Mouse (Mus musculus): Measurements from ENCODE around the gene Sox10.

Gene Sox10

GRCm38 (mm10) chr15:79162822-79163221, 2.2 kb downstream of the Sox10 start:
- no peak for DNase-seq (ENCODE audit: extremely low read depth, insufficient read length, low spot score)

GRCm38 (mm10) chr15:79162301-79162700, 2.7 kb downstream of the Sox10 start:
- DNase-seq (ENCODE audit: extremely low read depth, insufficient read length, low spot score), result no peak

- DNase-seq (ENCODE audit: extremely low read depth, insufficient read length, low spot score), result no peak
These were observed 9.5 kb downstream of the Sox10 start for GRCm38 (mm10) chr15:79155572-79155971.

GRCm38 (mm10) chr15:79152709-79153108, 12.3 kb downstream of the Sox10 start:
- no peak for DNase-seq (ENCODE audit: extremely low read depth, insufficient read length, low spot score)

- no peak for DNase-seq (ENCODE audit: extremely low read depth, insufficient read length, low spot score)
These were observed 13.2 kb downstream of the Sox10 start for GRCm38 (mm10) chr15:79151881-79152280.

GRCm38 (mm10) chr15:79148533-79148932, 16.5 kb downstream of the Sox10 start:
- peak; percentile 58 for DNase-seq (ENCODE audit: extremely low read depth, insufficient read length, low spot score)

DNA sequence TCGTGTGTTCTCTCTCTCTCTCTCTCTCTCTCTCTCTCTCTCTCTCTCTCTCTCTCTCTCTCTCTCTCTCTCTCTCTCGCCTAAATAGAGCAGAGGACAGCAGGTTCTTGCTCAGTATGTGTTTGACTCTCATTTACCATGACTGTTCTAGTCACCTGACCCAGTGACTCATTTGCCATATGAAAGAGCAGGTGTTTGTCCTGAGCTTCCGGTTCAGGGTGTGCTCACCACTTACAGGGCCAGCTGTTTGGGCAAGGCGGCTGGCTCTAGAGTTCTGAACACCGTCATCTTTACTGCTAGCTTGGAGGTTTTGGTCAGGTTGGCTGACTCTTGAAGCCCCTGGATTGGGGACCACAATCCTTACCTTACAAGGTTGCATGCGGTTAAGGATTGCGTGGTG, 19.5 kb downstream of the Sox10 start:
- DNase-seq (ENCODE audit: extremely low read depth, insufficient read length, low spot score), result no peak

GRCm38 (mm10) chr15:79144021-79144420, 21.0 kb downstream of the Sox10 start:
- no peak for DNase-seq (ENCODE audit: extremely low read depth, insufficient read length, low spot score)

DNA sequence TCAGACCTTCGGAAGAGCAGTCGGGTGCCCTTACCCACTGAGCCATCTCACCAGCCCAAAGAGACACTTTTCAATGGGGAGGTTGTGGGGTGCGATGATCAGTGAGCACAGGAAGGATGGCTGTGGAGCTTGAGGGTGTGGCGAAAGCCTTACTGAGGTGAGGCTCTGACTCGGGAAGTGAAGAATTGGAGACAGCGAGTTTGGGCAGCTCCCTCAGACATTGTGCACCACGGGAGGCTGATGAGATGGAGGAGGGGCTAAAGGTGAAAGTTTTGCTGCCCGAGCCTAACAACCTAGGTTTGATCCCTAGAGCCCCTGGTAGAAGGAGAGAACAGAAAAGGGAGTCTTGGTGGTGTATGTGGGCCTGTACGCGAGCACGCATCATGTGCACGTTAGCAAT, 21.7 kb downstream of the Sox10 start:
- no peak for DNase-seq (ENCODE audit: extremely low read depth, insufficient read length, low spot score)

DNA sequence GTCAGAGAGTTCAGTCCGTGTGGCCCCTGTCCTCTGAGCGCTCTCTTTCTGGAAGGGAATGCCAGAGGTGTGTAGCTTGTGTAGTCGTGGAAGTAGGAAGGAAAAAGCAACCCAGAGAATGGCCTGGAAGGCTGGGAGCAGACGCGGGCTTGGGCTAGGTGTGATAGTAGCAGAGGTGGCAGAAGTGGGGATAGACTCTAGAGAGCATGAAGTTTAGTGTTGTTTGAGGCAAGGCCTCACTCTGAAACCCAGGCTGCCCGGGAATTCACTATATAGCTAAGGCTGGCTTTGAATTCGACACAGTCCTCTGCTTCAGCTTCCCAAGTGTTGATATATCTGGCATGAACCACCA, 23.5 kb downstream of the Sox10 start:
- no peak for DNase-seq (ENCODE audit: extremely low read depth, insufficient read length, low spot score)

GRCm38 (mm10) chr15:79140866-79141565, 24.0 kb downstream of the Sox10 start, which contains the start of the genes Polr2f and 1700088E04Rik:
Gene Polr2f, plus strand, starts transcription at chr15:79141009.
Gene 1700088E04Rik, minus strand, starts transcription at chr15:79141253.
- DNase-seq (ENCODE audit: extremely low read depth, insufficient read length, low spot score), result peak; percentile 92

DNA sequence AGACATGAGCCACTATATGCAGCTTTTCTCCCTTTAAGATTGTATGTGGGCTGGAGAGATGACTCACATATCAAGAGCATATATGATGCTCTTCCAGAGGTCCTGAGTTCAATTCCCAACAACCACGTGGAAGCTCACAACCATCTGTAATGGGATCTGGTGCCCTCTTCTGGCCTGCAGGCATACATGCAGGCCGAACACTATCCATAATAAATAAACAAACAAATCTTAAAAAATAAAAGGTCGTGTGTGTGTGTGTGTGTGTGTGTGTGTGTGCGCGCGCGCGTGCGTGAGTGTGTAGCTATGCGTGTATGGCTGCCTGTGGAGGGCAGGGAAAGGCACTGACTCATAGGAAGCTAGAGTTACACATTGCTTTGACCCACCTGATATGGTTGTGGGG, 25.4 kb downstream of the Sox10 start:
- no peak for DNase-seq (ENCODE audit: extremely low read depth, insufficient read length, low spot score)

DNA sequence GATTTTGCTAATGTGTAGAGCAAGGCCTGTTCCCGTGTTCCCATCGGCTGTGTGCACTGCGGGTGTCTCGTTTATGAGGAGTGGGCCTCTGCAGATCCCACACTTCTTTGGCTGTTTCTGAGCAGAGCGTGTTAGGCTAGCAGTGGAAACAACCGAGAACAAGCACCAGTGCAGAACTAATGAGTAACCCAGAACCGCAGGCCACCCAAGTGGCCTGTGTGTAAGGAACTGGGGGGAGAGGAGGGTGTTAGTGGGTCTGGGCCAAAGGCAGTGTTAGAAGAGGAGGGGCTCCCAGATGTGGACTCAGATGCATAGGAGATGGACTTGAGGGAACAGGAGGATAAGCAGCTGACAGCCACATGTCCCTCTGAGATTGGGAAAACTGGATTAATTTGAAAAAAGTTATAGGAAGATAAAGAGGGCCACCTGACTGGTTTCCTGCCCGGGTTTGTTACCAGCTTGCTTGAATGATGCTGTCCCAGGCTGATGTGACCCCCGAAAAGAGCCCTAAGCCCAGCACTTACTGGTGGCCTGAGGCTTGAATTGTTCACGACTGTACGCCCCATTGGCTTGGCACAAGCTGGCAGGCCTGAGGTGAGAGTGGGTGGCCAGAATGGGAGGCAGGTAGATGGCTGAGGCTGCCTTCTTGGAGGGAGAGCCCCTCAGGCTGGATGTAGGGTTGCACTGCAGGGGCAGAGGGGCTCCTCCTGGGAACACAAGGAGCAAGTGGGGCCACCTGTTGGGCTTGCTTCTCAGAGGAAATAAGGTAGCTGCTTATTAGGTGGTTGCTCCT, 29.1 kb downstream of the Sox10 start:
- DNase-seq (ENCODE audit: extremely low read depth, insufficient read length, low spot score), result no peak

DNA sequence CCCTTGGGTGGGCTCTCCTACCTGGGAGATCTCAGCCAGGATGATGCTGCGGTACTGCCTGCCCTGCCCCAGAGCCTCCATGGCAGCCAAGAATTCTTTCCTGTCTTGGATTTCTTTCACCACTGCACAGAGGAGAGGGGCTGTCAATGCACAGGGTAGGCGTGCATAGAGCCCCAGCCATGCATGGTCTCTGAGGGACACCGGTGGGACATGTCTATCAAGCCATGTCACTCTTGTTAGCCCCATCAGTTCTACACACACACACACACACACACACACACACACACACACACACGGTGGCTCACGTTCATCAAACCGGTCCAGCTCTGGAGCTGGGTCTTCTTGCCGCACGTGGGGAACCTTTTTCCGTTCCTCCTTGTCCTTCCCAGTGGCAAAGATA, 29.7 kb downstream of the Sox10 start:
- DNase-seq (ENCODE audit: extremely low read depth, insufficient read length, low spot score), result no peak

DNA sequence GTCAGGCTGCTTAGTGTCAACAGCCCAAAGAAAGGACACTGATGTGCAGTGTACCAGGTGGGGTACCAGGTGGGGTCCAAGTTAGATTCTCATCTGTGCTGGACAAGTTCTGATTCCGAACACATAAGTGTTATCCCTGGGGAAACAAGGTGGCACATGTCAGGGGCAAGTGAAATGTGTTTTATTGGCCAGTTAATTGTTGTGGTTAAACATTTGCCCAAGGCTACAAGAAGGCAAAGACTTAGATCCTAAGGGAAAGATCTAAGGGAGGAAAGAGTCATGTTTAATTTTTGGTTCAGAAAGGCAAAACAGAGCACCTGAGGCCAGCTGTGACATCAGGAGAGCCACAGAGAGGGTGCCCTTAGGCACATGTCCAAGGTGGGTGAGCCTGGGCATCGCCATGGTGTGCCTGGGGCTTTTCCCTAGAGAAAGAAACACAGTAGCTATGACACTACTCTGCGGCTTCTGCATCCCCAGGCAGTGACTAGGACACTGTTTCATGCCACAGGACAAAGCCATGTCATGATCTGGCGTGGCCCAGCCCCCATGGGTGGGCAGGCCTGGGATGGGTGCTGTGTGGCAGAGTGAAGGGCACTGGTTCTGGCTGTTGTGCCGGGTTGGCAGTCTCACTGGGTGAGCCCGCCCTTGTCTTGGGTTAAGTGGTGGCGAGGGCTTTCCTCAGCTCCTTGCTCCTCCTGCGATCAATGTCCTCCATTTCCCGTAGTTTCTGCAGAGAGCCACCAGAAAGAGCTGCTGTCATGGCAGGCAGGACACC, 30.4 kb downstream of the Sox10 start:
- DNase-seq (ENCODE audit: extremely low read depth, insufficient read length, low spot score), result no peak

DNA sequence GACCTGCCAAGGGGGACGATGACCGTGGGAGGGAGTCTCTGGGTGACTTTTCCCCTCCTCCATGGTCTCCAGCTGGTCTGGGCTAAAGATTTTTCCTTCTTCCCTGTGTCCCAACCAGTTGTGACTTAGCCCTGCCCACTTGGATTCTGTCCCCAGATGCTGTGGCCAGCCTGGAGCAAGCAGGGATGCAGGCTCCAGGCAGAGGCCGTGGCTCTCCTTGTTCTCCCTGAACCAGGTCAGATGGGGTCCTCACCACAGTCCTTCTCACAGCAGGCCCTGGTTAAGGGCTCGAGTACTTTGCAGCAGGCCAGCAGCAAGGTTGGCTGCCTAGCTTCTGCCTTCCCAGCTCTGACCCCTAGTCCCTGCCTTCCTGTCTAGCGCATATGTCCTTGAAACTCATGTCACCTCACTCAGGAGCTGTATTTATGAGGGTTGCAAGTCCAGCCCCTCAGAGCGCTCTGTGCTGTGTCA, 31.8 kb downstream of the Sox10 start:
- no peak for DNase-seq (ENCODE audit: extremely low read depth, insufficient read length, low spot score)

- DNase-seq (ENCODE audit: extremely low read depth, insufficient read length, low spot score), result peak; percentile 81
These were observed 33.6 kb downstream of the Sox10 start for GRCm38 (mm10) chr15:79131442-79131841.

GRCm38 (mm10) chr15:79130782-79131181, 34.3 kb downstream of the Sox10 start:
- DNase-seq (ENCODE audit: extremely low read depth, insufficient read length, low spot score), result peak; percentile 43

GRCm38 (mm10) chr15:79129311-79129710, 35.7 kb downstream of the Sox10 start:
- DNase-seq (ENCODE audit: extremely low read depth, insufficient read length, low spot score), result no peak

GRCm38 (mm10) chr15:79128208-79128607, 36.8 kb downstream of the Sox10 start:
- DNase-seq (ENCODE audit: extremely low read depth, insufficient read length, low spot score), result no peak

- no peak for DNase-seq (ENCODE audit: extremely low read depth, insufficient read length, low spot score)
These were observed 37.9 kb downstream of the Sox10 start for GRCm38 (mm10) chr15:79127101-79127500.
